Mouse (Mus musculus) limb, embryonic 15.5 days (tissue): ENCODE measurements around the gene Ankrd6. TPM values are rescaled to one million over a fixed set of nuclear protein-coding genes. Genes with fewer than 3 reads are reported as not detected.
A peak's percentile ranks its signal among the peaks of the same experiment; 100 is the strongest.
"Not testable (repeated sequence)": the region's sequence is repeated elsewhere in the genome, so short reads cannot be mapped to it uniquely, and the experiment has no call there.

Experiments used
- ATAC-seq: fragments of 200-750 bp; cut with Nextera tagmentation; 2 replicates; pipeline ENCODE4 v1.8.0; 2017; ENCODE audit warnings: low read depth, moderate TSS enrichment; ENCODE audit not compliant: insufficient number of reproducible peaks, low FRiP score, low TSS enrichment
- H3K27ac ChIP-seq: fragments of 300-500 bp; sonication (generic); 2 replicates; pipeline ENCODE4 v1.5.1; 2015; ENCODE audit warnings: moderate library complexity, mild to moderate bottlenecking, inconsistent platforms
- H3K27me3 ChIP-seq: fragments of 300-500 bp; sonication (generic); 2 replicates; pipeline ENCODE4 v1.6.1; 2015; ENCODE audit warnings: inconsistent platforms
- H3K36me3 ChIP-seq: fragments of 300-500 bp; sonication (generic); 2 replicates; pipeline ENCODE4 v1.6.1; 2015; ENCODE audit warnings: inconsistent platforms
- H3K4me1 ChIP-seq: fragments of 300-500 bp; sonication (generic); 2 replicates; pipeline ENCODE4 v1.6.1; 2015; ENCODE audit warnings: inconsistent platforms
- H3K4me2 ChIP-seq: fragments of 300-500 bp; sonication (generic); 2 replicates; pipeline ENCODE4 v1.6.1; 2015; ENCODE audit warnings: mild to moderate bottlenecking, inconsistent platforms
- H3K4me3 ChIP-seq: fragments of 300-500 bp; sonication (generic); 2 replicates; pipeline ENCODE4 v1.5.1; 2015; ENCODE audit warnings: mild to moderate bottlenecking, inconsistent platforms
- H3K9ac ChIP-seq: fragments of 300-500 bp; sonication (generic); 2 replicates; pipeline ENCODE4 v1.6.1; 2015; ENCODE audit warnings: inconsistent platforms
- H3K9me3 ChIP-seq: fragments of 300-500 bp; sonication (generic); 2 replicates; pipeline ENCODE4 v1.6.1; 2016; ENCODE audit warnings: inconsistent platforms
- WGBS: fragments of 180-500 bp; shearing (Covaris S2); methylation state at CpG from one replicate; pipeline ENCODE4 v1.1.7; 2015; 5-methylcytosine and 5-hydroxymethylcytosine counted together
- polyA plus RNA-seq: library from polyadenylated mRNA; unstranded; fragments of >200 nt; fragmentation: Nextera tagmentation; extraction: Ambion mirVana; gene quantifications from 2 replicates; pipeline ENCODE4 v1.2.1, GENCODE M21; 2015

Gene Ankrd6
- polyA plus RNA-seq, 1 experiment from 2014 or later: 10.5 TPM

DNA sequence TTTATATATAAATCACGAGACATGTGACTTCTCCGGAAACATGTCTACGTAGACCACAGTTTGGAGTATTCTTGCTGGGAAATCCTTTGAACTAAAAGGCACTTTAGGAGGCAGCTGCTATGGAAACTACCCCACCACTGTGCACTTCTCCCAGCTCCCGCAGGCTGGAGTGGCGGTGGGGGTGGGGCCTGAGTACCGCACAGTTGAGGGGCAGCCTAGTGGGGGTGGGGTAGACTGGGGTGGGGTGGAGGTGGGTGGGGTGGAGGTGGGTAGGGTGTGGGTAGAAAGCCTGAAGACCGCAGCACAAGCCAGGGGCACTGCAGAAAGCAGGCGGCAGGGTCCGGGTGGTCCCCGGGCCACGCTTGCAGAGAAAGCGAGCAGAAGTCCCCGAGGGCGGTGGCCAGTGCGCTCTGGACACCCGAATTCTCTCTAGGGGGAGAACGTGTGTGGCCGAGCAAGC, 32.1 kb upstream of the Ankrd6 start, which contains the start of gene Rragd:
Gene Rragd (plus strand): TSS at position 322 of the 460 bp plus-strand sequence.
- peak within 1 kb of the TSS; percentile 75 for H3K27ac ChIP-seq
- H3K9me3 ChIP-seq: no peaks in the 10 kb centered on the region
- ATAC-seq: peak; percentile 61
- H3K4me3 ChIP-seq: peak within 1 kb of the TSS; percentile 72
- H3K27me3 ChIP-seq: 0 out of 2 replicates have a peak, but pooled peaks cover 3% of the 10 kb centered on the region
- peak within 1 kb of the TSS; percentile 100 for H3K4me2 ChIP-seq
- H3K4me1 ChIP-seq: peaks cover 21% of the 10 kb centered on the region
- H3K36me3 ChIP-seq: no peaks in the 10 kb centered on the region
- 1% methylated on average over 14 of the region's 18 CpGs for WGBS
- peak within 1 kb of the TSS; percentile 58 for H3K9ac ChIP-seq

DNA sequence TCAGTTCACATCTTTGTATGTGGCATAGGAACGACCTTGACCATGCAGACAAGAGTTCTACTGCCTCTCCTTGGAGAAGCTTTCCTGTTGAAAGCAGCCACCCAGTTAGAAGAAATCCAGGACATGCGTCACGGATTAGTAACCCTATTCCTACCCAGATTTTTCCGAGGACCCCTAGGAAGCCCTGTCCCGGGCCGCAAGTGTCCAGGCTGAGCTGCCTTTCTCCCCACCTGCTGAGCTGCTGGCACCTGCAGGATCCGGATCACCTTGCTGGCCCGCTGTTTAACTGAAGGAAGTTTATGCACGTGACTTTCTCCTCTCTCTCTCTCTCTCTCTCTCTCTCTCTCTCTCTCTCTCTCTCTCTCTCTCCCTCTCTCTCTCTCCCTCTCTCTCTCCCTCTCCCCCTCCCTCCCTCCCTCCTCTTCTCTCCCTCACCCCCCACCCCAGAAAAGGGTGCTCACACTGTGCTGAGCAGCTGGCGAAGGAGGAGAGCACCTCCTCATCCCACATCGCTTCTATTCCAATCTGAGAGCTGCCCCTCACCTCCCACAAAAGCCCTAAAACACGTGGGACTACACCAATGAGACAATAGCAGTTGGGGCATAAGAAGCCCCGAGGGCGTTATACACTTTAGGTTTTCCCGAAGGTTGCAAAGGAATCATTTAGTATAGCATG, 31.5 kb upstream of the Ankrd6 start:
- H3K27ac ChIP-seq: no peak overlapping the region
- H3K4me3 ChIP-seq: peak overlapping the region; percentile 72
- no peaks in the 10 kb centered on the region for H3K36me3 ChIP-seq
- H3K4me2 ChIP-seq: peak overlapping the region; percentile 100
- peaks cover 21% of the 10 kb centered on the region for H3K4me1 ChIP-seq
- H3K27me3 ChIP-seq: 0 out of 2 replicates have a peak, but pooled peaks cover 3% of the 10 kb centered on the region
- no peak overlapping the region for H3K9ac ChIP-seq
- WGBS: 5% methylated on average over 15 of the region's 15 CpGs
- no peaks in the 10 kb centered on the region for H3K9me3 ChIP-seq
- ATAC-seq: no peak

DNA sequence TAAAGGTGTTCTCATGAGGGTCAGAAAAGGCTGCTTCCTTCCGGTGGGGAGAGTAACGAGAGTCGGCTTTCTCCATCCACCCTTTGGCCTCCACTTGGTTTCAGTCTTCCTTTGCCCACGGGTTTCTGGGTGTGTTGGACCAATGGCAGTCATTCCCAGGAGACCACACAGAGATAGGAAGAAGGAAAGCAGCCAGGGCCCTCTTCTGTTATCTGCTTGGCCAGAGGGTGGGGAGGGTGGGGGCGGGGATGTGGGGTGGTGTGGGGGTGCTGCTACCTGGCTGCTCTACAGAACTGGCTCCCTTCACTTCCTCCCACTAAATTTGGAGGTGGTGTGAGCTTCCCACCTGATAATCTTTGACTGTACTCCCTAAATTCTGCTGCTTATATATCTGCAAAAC, 31.0 kb upstream of the Ankrd6 start:
- WGBS: 28% methylated on average over 5 of the region's 5 CpGs
- Histone ChIP-seq H3K36me3 (no peaks in the 10 kb centered on the region), H3K27me3 (0 out of 2 replicates have a peak, but pooled peaks cover 3% of the 10 kb centered on the region), H3K27ac (no peak overlapping the region), H3K4me2 (no peak overlapping the region), H3K9me3 (no peaks in the 10 kb centered on the region), H3K4me3 (no peak overlapping the region), H3K4me1 (peaks cover 21% of the 10 kb centered on the region), H3K9ac (no peak overlapping the region)
- ATAC-seq: no peak

DNA sequence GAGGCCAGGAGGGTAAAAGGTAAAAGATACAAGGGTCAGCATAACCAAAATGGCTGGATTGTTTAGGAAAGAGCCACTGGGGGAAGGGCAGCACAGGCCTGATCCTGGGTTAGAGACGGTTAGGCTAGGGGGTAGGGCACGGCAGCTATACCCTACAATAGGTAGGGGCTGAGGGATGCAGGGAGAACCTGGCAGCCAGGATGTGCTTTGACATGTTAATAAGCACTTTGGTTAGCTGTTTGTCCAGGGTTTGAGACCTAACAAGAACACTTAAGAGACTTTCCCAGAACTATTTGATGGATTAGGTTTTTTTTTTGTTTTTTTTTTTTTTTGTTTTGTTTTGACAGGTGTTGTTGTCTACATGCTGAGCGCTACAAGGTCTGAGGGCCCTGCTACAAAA, 29.4 kb upstream of the Ankrd6 start:
- WGBS: 82% methylated on average over 3 of the region's 3 CpGs
- no peaks in the 10 kb centered on the region for H3K9me3 ChIP-seq
- H3K4me1 ChIP-seq: peaks cover 18% of the 10 kb centered on the region
- H3K9ac ChIP-seq: no peak overlapping the region
- 0 out of 2 replicates have a peak, but pooled peaks cover 3% of the 10 kb centered on the region for H3K27me3 ChIP-seq
- no peak overlapping the region for H3K27ac ChIP-seq
- H3K4me2 ChIP-seq: no peak overlapping the region
- no peaks in the 10 kb centered on the region for H3K36me3 ChIP-seq
- no peak overlapping the region for H3K4me3 ChIP-seq
- ATAC-seq: no peak

DNA sequence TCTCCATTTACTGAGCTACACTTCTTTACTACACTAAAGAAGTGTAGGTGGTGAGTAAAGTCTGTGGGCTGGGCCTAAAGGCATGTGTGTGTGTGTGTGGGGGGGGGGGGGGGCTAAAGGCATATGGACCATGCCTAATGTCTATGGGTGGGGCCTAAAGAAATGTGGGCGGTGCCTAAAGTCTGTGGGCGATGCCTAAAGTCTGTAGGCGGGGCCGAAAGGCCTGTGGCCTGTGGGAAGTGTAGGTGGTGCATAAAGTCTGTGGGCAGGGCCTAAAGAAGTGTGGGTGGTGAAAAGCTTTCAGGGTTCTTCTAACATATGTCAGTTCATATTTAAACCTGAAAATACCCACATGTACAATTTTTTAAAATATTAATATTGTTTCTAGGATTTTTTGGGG, 26.7 kb upstream of the Ankrd6 start:
- no peak overlapping the region for H3K27ac ChIP-seq
- no peak for ATAC-seq
- WGBS: 82% methylated on average over 4 of the region's 4 CpGs

DNA sequence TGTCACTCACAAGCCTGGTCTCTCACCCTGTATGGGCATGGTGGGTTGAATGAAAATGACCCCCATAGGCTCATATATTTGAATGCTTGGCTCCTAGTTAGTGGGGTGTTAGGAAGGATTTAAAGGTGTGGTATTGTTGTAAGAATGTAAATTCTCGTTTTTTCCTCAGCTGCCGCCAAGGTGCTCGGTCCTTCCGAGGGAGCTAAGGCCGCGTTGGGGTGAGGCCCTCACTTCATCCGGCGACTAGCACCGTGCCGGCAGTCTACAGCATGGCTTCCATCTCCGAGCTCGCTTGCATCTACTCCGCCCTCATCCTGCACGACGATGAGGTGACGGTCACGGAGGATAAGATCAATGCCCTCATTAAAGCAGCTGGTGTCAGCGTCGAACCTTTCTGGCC, 14.0 kb upstream of the Ankrd6 start:
- H3K27me3 ChIP-seq, H3K4me3 ChIP-seq, H3K9ac ChIP-seq, ATAC-seq, H3K9me3 ChIP-seq, H3K4me2 ChIP-seq, H3K4me1 ChIP-seq, H3K36me3 ChIP-seq, H3K27ac ChIP-seq: not testable (repeated sequence)
- WGBS: 86% methylated on average over 19 of the region's 19 CpGs

More for the DNA sequence above, 26.7 kb upstream of the Ankrd6 start:
- H3K4me1 ChIP-seq: 0 out of 2 replicates have a peak, but pooled peaks cover 2% of the 10 kb centered on the region
- no peaks in the 10 kb centered on the region for H3K36me3 ChIP-seq
- no peak overlapping the region for H3K9ac ChIP-seq
- 0 out of 2 replicates have a peak, but pooled peaks cover 3% of the 10 kb centered on the region for H3K27me3 ChIP-seq
- H3K9me3 ChIP-seq: no peaks in the 10 kb centered on the region; the same call in 1 of the 2 replicates
- no peak overlapping the region for H3K4me3 ChIP-seq
- H3K4me2 ChIP-seq: no peak overlapping the region

DNA sequence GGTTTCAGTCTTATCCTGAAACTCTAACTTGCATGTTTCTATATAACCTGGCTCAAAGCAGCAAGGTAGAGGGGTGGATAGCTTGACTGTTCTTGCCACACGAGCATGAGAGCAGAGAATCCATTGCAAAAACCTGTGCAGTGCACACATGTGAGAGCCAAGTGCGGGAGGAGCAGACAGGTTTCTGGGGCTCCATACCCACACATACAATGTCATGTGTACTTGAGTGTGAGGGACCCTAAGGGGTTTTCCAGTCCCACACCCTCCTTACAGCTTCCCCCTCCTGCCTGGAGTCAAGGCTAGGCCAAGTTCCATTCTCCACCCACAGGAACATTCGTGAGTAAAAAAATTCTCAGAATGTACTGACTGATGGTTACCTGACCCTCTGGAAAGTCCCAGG, 10.8 kb upstream of the Ankrd6 start:
- H3K4me1 ChIP-seq: no peaks in the 10 kb centered on the region
- no peak overlapping the region for H3K4me2 ChIP-seq
- H3K9ac ChIP-seq: no peak overlapping the region
- H3K36me3 ChIP-seq: no peaks in the 10 kb centered on the region
- ATAC-seq: no peak
- 60% methylated on average over 3 of the region's 3 CpGs for WGBS
- no peak overlapping the region for H3K4me3 ChIP-seq
- no peaks in the 10 kb centered on the region for H3K27me3 ChIP-seq
- H3K9me3 ChIP-seq: no peaks in the 10 kb centered on the region
- H3K27ac ChIP-seq: no peak overlapping the region

DNA sequence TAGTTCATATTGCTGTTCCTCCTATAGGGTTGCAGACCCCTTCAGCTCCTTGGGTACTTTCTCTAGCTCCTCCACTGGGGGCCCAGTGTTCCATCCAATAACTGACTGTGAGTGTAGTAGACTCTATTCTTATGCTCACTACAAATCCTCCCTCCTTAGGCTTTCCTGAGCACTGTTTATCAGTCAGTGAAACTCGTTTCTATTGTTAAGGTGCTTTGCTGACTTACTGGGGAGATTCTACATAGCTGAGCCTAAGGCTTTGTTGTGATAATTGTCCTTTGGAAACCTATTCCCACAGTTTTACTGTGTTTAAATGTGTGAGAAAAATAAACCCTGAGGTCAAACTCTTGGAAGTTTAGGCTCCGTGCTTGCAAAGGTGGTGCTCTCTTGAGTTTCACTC, 5.8 kb upstream of the Ankrd6 start:
- Histone ChIP-seq H3K4me1 (peaks cover 4% of the 10 kb centered on the region), H3K4me3 (no peak overlapping the region), H3K9ac (no peak overlapping the region), H3K4me2 (no peak overlapping the region), H3K9me3 (no peaks in the 10 kb centered on the region), H3K27me3 (0 out of 2 replicates have a peak, but pooled peaks cover 6% of the 10 kb centered on the region), H3K27ac (no peak overlapping the region), H3K36me3 (no peaks in the 10 kb centered on the region)
- ATAC-seq: no peak
- 52% methylated on average over 2 of the region's 2 CpGs for WGBS

DNA sequence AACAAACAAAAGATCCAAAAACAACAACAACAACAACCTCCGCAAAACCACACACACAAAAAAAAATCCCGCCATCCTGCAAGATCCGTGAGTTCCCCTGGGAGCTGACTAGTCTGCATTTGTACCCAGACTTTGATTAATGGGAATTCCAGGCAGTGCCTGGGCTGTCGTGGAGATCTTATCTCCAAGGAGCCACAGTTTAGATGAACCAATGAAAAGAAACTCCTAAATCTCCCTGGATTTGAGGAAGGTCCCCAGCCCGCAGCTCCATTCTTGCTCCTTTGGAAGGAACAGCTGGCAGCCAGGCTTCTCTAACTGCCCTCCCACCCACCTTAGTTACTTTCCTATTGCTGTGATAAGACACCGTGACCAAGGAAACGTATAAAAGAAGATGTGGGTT, 2.0 kb upstream of the Ankrd6 start:
- H3K36me3 ChIP-seq: no peaks in the 10 kb centered on the region
- H3K9me3 ChIP-seq: no peaks in the 10 kb centered on the region
- 0 out of 2 replicates have a peak overlapping the region, but pooled peaks have one; percentile 75 for H3K4me3 ChIP-seq
- 6% methylated on average over 7 of the region's 7 CpGs for WGBS
- peaks cover 10% of the 10 kb centered on the region; the same call in 1 of the 2 replicates for H3K27me3 ChIP-seq
- H3K27ac ChIP-seq: no peak overlapping the region
- H3K9ac ChIP-seq: no peak overlapping the region
- ATAC-seq: no peak
- H3K4me1 ChIP-seq: peaks cover 10% of the 10 kb centered on the region
- H3K4me2 ChIP-seq: peak overlapping the region; percentile 95; the same call in 1 of the 2 replicates

DNA sequence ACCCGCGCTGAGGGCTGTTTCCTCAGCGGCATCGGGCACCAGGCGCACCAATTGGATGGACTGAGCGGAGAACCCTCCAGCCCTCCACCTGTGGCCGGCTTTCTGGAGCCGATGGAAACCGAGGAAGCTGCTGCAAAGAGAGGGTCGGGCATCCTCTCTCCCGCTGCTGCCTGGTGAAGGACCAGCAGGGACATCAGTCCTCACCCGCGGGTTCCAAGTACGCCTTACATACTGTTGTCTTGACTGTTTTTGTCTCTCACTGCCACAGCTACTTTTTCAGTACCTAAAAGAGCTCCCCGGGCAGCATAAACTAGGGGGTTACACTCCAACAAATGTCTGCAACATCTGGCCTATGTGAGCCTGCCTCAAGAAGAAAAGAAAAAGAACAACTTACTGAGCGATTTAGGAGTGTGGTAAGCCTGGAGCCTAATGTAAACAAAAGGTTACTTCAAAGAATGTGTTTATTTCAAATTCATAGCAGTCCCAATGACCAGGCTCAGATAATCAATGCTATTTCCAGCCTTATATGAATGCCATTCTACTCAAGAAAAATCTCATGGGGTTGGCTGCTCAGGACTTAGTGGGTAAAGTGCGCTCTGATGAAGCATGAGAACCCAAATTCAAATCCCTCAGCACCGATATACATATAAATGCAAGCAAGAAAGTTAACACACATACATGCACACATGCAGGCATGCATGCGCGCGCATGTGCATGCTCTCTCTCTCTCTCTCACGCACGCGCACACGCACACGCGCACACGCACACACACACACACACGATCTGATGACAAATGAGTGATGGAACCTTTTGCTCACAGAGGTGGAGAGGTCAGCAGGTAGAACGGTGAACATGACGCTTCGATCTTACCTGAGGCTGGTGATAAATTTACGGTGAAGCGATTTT, 647 bp upstream of the Ankrd6 start:
- ATAC-seq: 0 out of 2 replicates have a peak, but pooled peaks have one; percentile 27
- Histone ChIP-seq H3K4me2 (peak overlapping the region; percentile 95), H3K4me3 (peak overlapping the region; percentile 75), H3K9me3 (no peaks in the 10 kb centered on the region), H3K9ac (peak overlapping the region; percentile 61; the same call in 1 of the 2 replicates), H3K27me3 (peaks cover 10% of the 10 kb centered on the region; the same call in 1 of the 2 replicates), H3K27ac (no peak overlapping the region), H3K4me1 (peaks cover 10% of the 10 kb centered on the region), H3K36me3 (no peaks in the 10 kb centered on the region)
- WGBS: 4% methylated on average over 34 of the region's 34 CpGs

DNA sequence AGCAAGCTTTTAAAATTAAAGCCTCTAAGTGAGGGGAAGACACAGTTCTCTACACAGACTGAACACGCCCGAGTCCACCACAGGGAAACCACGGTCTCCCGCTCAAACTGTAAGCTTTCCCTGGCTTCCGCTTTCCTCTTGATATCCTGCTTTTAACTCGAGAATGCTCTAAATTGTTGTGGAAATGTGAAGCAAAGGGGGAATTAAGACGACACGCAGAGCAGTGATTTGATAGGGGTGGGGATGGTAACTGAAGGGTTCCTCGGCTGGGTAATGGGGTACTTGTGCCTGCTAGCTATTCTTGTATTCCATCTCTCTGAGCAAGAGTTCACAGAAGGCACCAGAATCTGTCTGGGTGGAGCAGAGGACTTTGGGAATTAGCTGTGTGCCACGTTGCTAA, 1.9 kb downstream of the Ankrd6 start:
- no peak overlapping the region for H3K9ac ChIP-seq
- no peak overlapping the region for H3K27ac ChIP-seq
- no peaks in the 10 kb centered on the region for H3K9me3 ChIP-seq
- H3K27me3 ChIP-seq: peaks cover 10% of the 10 kb centered on the region; the same call in 1 of the 2 replicates
- ATAC-seq: no peak
- H3K4me3 ChIP-seq: no peak overlapping the region
- H3K4me1 ChIP-seq: peaks cover 10% of the 10 kb centered on the region
- 44% methylated on average over 10 of the region's 10 CpGs for WGBS
- H3K4me2 ChIP-seq: no peak overlapping the region
- H3K36me3 ChIP-seq: no peaks in the 10 kb centered on the region
